Mouse (Mus musculus): ENCODE data around the gene Ispd. TPM values are rescaled to one million over a fixed set of nuclear protein-coding genes. Genes with fewer than 3 reads are reported as not detected.

The Ispd gene
- polyA plus RNA-seq, 1 experiment = 2.0 TPM

DNA sequence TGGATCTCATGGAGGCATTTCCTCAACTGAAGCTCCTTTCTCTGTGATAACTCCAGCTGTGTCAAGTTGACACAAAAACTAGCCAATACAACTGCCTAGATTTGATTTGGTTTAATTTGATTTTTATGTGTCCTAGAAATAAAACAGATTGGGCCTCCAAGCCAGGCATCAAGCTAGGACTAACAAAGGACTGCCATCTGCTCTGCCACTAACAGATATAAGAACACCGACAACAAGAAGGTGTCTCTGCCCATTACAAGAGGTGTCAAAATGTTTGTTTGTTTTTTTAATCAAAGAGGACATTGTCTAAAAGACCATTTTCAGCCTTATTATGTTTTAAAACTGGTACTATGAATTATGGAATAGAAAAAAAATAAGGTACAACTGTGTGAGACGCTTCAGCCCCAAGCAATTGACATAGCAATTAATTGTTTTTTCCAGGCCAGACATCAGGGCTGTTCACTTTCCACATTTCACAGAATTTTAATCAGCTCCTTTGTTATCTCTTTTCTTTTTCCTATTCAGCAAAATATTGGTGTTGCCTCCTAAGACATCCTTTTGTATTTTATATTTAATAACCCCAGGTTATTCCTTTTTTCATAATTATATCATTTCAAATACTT, 299.7 kb downstream of the Ispd start:
- no peaks in the 10 kb centered on the region for H3K4me1 ChIP-seq (ENCODE audit: control insufficient read depth, insufficient read depth, low read length)
- TF ChIP-seq CTCF (IDR thresholded peaks at IDR 0.05; ENCODE audit: borderline replicate concordance, insufficient read depth, low read length) = no peak
- TF ChIP-seq POLR2A (IDR thresholded peaks at IDR 0.05; ENCODE audit: low read depth, low read length) = no peak
- H3K4me3 ChIP-seq (ENCODE audit: insufficient read depth, low read length) = no peak overlapping the region
- H3K27ac ChIP-seq (ENCODE audit: insufficient read depth, low read length) = no peak overlapping the region

DNA sequence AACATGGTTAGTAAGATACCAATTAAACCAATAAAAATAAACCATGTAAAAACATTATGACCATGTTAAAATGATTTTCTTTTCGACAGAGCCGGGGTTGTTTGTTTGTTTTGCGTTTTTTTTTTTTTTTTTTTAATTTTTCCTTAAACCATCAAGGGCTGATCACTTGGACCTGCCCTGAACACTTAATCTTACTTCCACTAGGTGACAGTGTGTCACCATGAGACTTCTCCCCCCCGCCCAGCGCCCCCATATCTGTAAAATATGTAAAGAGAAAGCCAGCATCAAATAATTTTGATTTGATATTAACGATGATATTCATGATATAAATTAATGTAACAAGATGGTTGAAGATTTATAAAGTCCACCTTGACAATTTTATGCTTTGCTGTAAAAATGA, 300.5 kb downstream of the Ispd start:
- Histone ChIP-seq H3K4me1 (ENCODE audit: control insufficient read depth, insufficient read depth, low read length) (no peaks in the 10 kb centered on the region), H3K4me3 (ENCODE audit: insufficient read depth, low read length) (no peak overlapping the region), H3K27ac (ENCODE audit: insufficient read depth, low read length) (no peak overlapping the region)
- TF ChIP-seq POLR2A (IDR thresholded peaks at IDR 0.05; ENCODE audit: low read depth, low read length) (no peak), CTCF (IDR thresholded peaks at IDR 0.05; ENCODE audit: borderline replicate concordance, insufficient read depth, low read length) (no peak)

DNA sequence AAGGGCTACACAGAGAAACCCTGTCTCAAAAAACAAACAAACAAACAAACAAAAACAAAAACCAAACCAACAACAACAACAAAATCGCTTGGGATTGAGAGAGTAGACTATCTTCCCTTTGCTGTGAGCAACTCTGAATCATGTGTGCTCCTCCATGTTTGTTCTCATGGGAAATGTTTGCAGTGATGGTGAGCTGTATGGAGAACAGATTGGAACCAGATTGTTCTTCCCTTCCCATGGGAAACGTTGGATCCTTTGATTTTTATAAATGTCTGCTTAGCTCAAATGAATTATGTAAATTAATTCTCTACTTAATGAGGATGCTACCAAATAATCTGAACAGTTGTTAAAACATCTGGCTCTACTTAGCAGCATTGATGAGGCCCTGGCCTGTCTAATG, 312.8 kb downstream of the Ispd start:
- TF ChIP-seq CTCF (IDR thresholded peaks at IDR 0.05; ENCODE audit: borderline replicate concordance, insufficient read depth, low read length) = no peak
- no peak for TF ChIP-seq POLR2A (IDR thresholded peaks at IDR 0.05; ENCODE audit: low read depth, low read length)

DNA sequence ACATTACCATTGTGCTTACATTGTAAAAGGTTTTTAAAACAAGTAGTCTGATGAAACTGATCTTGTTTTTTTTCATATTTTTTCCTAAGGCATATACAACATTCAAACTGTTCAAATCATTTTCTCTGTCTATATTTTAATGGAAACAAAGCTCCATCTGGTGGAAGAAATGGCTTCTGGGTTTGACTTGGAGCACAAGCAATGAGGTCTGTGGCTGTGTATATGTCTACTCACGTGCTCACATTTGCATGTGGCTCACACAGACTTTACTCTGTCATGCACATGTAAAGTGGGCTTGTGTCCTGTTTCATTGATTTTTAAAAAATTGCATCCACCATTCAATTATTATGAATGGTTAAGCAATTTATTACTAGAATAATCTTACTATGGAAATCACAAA, 323.1 kb downstream of the Ispd start:
- no peak for TF ChIP-seq CTCF (IDR thresholded peaks at IDR 0.05; ENCODE audit: borderline replicate concordance, insufficient read depth, low read length)
- no peak for TF ChIP-seq POLR2A (IDR thresholded peaks at IDR 0.05; ENCODE audit: low read depth, low read length)
- Histone ChIP-seq H3K4me3 (ENCODE audit: insufficient read depth, low read length) (no peak overlapping the region), H3K4me1 (ENCODE audit: control insufficient read depth, insufficient read depth, low read length) (no peaks in the 10 kb centered on the region), H3K27ac (ENCODE audit: insufficient read depth, low read length) (no peak overlapping the region)

More for the DNA sequence above, 312.8 kb downstream of the Ispd start:
- H3K4me3 ChIP-seq (ENCODE audit: insufficient read depth, low read length) = no peak overlapping the region
- no peaks in the 10 kb centered on the region for H3K4me1 ChIP-seq (ENCODE audit: control insufficient read depth, insufficient read depth, low read length)
- no peak overlapping the region for H3K27ac ChIP-seq (ENCODE audit: insufficient read depth, low read length)

DNA sequence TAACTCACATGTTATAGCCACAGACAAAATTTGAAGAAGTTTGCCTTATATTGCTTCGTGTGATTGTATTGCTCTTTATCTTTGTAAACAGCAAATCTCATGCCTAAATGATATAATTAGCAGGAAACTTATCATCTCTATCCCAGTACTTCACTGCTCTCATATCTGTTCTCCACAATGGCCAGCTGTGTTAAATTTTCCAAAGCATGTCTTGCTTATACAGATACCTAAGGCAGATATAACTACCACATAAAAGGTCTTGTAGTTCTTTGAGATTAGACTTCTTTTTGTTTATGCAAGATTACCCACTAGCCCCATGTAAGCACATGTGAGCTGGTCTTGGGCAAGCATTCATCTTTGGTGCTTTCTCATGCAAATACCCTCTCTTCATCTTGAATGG, 327.6 kb downstream of the Ispd start:
- no peak overlapping the region for H3K4me3 ChIP-seq (ENCODE audit: insufficient read depth, low read length)
- no peaks in the 10 kb centered on the region for H3K4me1 ChIP-seq (ENCODE audit: control insufficient read depth, insufficient read depth, low read length)
- TF ChIP-seq POLR2A (IDR thresholded peaks at IDR 0.05; ENCODE audit: low read depth, low read length) (no peak), CTCF (IDR thresholded peaks at IDR 0.05; ENCODE audit: borderline replicate concordance, insufficient read depth, low read length) (no peak)
- H3K27ac ChIP-seq (ENCODE audit: insufficient read depth, low read length) = no peak overlapping the region

DNA sequence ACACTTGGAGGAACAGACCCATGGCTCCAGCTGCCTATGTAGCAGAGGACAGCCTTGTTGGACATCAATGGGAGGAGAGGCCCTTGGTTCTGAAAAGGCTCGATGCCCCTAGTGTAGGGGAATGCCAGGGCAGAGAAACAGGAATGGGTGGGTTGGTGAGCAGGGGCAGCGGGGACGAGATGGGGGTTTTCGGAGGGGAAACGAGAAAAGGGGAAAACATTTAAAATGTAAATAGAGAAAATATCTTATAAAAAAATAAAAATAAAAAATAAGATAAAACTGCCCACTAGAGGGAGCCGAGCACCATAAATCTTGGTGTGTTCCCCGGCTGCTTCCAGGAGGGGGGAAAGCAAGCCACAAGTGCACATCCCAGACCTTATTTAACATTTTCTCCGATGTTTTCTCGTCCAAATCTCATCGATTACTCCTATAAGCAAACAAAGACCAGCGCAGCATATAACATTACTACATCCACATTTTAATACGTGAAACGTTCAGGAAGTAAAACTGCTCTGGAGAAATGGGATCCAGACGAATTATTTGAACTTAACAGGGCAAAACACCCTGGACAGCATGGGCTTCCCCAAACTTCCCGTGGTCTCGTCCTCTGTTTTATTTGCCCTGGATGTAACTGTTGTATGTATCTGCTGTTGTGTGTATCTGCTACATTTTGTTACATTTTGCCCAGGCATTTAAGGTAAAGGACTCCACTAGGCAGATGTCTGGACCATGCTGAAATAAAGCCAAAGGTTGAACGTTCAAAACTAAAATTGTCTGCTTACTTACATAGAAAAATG, 332.8 kb downstream of the Ispd start:
- Histone ChIP-seq H3K4me1 (ENCODE audit: control insufficient read depth, insufficient read depth, low read length) (no peaks in the 10 kb centered on the region), H3K4me3 (ENCODE audit: insufficient read depth, low read length) (no peak overlapping the region), H3K27ac (ENCODE audit: insufficient read depth, low read length) (no peak overlapping the region)
- no peak for TF ChIP-seq POLR2A (IDR thresholded peaks at IDR 0.05; ENCODE audit: low read depth, low read length)
- no peak for TF ChIP-seq CTCF (IDR thresholded peaks at IDR 0.05; ENCODE audit: borderline replicate concordance, insufficient read depth, low read length)

DNA sequence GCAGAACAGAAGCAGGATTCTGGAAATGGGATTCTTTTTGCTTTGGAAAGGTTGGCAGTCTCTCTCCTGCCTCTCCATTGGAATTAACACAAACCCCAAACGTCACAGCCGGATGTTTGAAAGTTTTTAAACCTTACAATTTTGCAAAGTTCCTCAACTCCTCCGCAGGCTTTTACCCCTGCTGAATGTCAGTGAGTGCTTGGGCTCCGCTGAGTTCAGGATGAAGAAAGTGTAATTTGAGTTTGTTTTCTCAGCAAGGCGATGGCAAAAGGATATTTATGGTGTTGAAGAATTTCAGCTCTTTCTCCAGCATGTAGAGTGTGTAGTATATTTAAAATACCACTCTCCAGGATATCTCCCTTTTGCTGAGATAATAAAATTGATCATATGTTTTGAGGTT, 336.3 kb downstream of the Ispd start:
- TF ChIP-seq CTCF (IDR thresholded peaks at IDR 0.05; ENCODE audit: borderline replicate concordance, insufficient read depth, low read length) (no peak), POLR2A (IDR thresholded peaks at IDR 0.05; ENCODE audit: low read depth, low read length) (no peak)
- Histone ChIP-seq H3K27ac (ENCODE audit: insufficient read depth, low read length) (no peak overlapping the region), H3K4me3 (ENCODE audit: insufficient read depth, low read length) (no peak overlapping the region), H3K4me1 (ENCODE audit: control insufficient read depth, insufficient read depth, low read length) (peaks cover 2% of the 10 kb centered on the region)

DNA sequence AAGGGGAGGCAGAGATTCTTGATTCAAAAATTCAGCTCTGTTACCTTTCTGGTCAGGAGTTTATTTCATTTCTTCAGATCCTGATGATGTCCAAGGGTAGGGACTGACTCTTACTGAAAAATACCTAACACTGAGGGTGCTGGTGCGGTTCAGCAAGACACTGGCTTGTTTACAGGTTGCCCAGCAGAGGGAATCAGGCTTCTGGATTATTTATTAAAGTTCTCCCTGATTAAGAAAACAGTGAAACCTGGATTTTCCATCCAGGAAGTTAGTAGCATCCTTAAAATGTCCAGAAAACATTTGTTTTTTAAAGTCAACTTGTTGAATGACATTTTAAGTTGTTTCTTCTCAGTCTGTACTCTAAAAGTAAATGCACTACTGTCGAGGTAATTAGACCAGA, 337.2 kb downstream of the Ispd start:
- no peak overlapping the region for H3K4me3 ChIP-seq (ENCODE audit: insufficient read depth, low read length)
- TF ChIP-seq CTCF (IDR thresholded peaks at IDR 0.05; ENCODE audit: borderline replicate concordance, insufficient read depth, low read length) (no peak), POLR2A (IDR thresholded peaks at IDR 0.05; ENCODE audit: low read depth, low read length) (no peak)
- H3K27ac ChIP-seq (ENCODE audit: insufficient read depth, low read length) = no peak overlapping the region
- H3K4me1 ChIP-seq (ENCODE audit: control insufficient read depth, insufficient read depth, low read length) = peaks cover 2% of the 10 kb centered on the region

DNA sequence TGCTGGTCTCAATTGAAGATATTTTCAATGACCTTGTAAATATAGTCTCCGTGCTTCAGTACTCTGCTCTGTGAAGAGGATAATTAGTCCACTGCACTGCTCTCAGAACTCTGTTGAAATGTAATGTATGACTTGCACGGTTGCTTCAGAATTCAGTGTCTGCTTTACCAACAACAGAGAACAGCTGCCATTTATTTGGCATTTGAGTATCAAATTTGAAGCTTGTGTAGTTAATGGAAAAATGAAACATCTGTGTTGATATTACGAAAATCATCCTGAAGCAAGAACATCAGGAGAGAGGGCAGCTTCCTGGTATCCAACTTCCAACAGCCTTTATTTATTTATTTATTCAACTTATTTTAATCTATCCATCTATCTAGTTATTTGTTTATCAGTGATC, 337.8 kb downstream of the Ispd start:
- H3K4me3 ChIP-seq (ENCODE audit: insufficient read depth, low read length) = no peak overlapping the region

DNA sequence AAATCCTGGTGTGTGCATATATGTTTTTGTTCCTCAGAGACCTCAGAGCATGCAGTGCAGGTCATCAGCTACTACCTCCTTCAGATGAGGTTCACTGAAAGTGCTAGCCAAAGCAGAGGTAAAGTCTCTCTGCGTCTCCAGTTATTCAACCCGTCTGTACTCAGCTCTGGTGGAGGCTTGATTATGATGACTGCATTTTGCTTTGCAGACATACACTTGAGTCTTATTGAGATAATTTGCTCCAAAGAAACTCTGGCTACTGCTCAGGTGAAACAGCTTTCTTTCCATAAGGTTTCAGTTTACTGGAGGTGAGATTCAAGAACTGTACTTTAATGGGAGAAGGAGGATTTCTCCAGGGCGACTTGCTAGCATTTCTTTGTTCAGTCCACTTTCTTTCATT, 339.5 kb downstream of the Ispd start:
- no peak overlapping the region for H3K4me3 ChIP-seq (ENCODE audit: insufficient read depth, low read length)

More for the DNA sequence above, 337.8 kb downstream of the Ispd start:
- no peak for TF ChIP-seq CTCF (IDR thresholded peaks at IDR 0.05; ENCODE audit: borderline replicate concordance, insufficient read depth, low read length)
- TF ChIP-seq POLR2A (IDR thresholded peaks at IDR 0.05; ENCODE audit: low read depth, low read length) = no peak
- Histone ChIP-seq H3K4me1 (ENCODE audit: control insufficient read depth, insufficient read depth, low read length) (peaks cover 2% of the 10 kb centered on the region), H3K27ac (ENCODE audit: insufficient read depth, low read length) (no peak overlapping the region)

More for the DNA sequence above, 339.5 kb downstream of the Ispd start:
- Histone ChIP-seq H3K27ac (ENCODE audit: insufficient read depth, low read length) (no peak overlapping the region), H3K4me1 (ENCODE audit: control insufficient read depth, insufficient read depth, low read length) (peaks cover 2% of the 10 kb centered on the region)
- TF ChIP-seq POLR2A (IDR thresholded peaks at IDR 0.05; ENCODE audit: low read depth, low read length) = no peak
- no peak for TF ChIP-seq CTCF (IDR thresholded peaks at IDR 0.05; ENCODE audit: borderline replicate concordance, insufficient read depth, low read length)

Measured in embryonic fibroblast, embryonic 13.5 days (primary cell).